Mouse (Mus musculus) CH12.LX (cell line): Measurements from ENCODE around the gene Mvk.

Source experiments
- MAZ ChIP-seq: IDR thresholded peaks from 2 replicates; pipeline ENCODE4 v1.6.1; 2012; ENCODE audit warnings: low read depth, mild to moderate bottlenecking, inconsistent platforms, low read length, improper control_type of control experiment, moderate library complexity
- MXI1 ChIP-seq: IDR thresholded peaks from 2 replicates; pipeline ENCODE4 v1.6.1; 2011; ENCODE audit warnings: mild to moderate bottlenecking, low read depth, low read length, improper control_type of control experiment

DNA sequence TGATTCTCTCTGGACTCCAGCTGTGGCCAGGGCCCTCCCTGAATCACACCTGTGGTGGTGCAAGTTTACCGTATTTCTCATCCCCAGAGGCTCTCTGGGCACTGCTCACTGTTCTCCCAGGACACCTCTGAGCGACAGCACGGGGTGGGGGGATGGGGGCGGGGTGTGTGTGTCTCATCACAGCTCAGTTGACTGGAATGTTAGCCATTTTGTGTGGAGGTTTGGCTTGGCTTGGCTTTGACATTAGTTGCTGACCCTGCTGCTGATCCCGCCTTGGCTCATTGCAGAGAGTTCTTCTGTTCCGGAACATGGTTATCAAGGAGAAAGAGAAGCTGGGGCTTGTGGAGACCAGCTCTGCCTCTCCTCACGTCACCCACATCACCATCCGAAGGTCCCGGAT is 36.3 kb upstream of the Mvk start:
- no peak for TF ChIP-seq MAZ
- TF ChIP-seq MXI1 = no peak
